ENCODE assay signal across 10 mouse cellular contexts in genomic region chr12:91786355-91786754, GRCm38 (mm10). TPM values are rescaled to one million over a fixed set of nuclear protein-coding genes. Genes with fewer than 3 reads are reported as not detected.
DNase-seq lines count a peak whose midpoint lies in the region; ATAC-seq and TF ChIP-seq lines count a peak whose summit lies in the region.
"Had no signal": no experiment of that assay in that cellular context is flagged by ENCODE, and none has a peak within 500 bp of the region (broad histone marks: within the 10 kb centered on the region; RNA-seq: fewer than 3 reads in every experiment).

No protein-coding gene starts in this region.

- no peak overlapping the region for H3K4me3 ChIP-seq in hindbrain, postnatal 0 days (ENCODE audit: low read length)
- H3K4me3 ChIP-seq in hindbrain, embryonic 13.5 days, result no peak overlapping the region
- no peak overlapping the region for H3K4me3 ChIP-seq in embryonic facial prominence, embryonic 11.5 days (ENCODE audit: low read depth, low read length)
- H3K4me3 ChIP-seq: embryonic facial prominence, embryonic 13.5 days had no signal

- WGBS in hindbrain, postnatal 0 days, result 61% methylated on average over 10 of the region's 10 CpGs
- 59% methylated on average over 10 of the region's 10 CpGs for WGBS in hindbrain, embryonic 13.5 days
- WGBS in embryonic facial prominence, embryonic 11.5 days, result 25% methylated on average over 10 of the region's 10 CpGs

- no peaks in the 10 kb centered on the region for H3K9me3 ChIP-seq in hindbrain, postnatal 0 days (ENCODE audit: low read length)
- H3K9me3 ChIP-seq in hindbrain, embryonic 13.5 days, result no peaks in the 10 kb centered on the region
- H3K9me3 ChIP-seq in embryonic facial prominence, embryonic 11.5 days (replicated peaks; ENCODE audit: control insufficient read depth, low read length), result no peaks in the 10 kb centered on the region
- H3K9me3 ChIP-seq: embryonic facial prominence, embryonic 13.5 days had no signal

- H3K9ac ChIP-seq in hindbrain, postnatal 0 days (replicated peaks; ENCODE audit: low read length), result no peak overlapping the region
- no peak overlapping the region for H3K9ac ChIP-seq in hindbrain, embryonic 13.5 days
- H3K9ac ChIP-seq in embryonic facial prominence, embryonic 11.5 days (replicated peaks; ENCODE audit: low read length), result no peak overlapping the region
- H3K9ac ChIP-seq: embryonic facial prominence, embryonic 13.5 days had no signal

- intact Hi-C loops in left cerebral cortex, postnatal 14 days (cut with DNase I), result no loop called here

- H3K36me3 ChIP-seq in hindbrain, postnatal 0 days (ENCODE audit: insufficient read depth, low read length), result no peaks in the 10 kb centered on the region
- H3K36me3 ChIP-seq in hindbrain, embryonic 13.5 days, result no peaks in the 10 kb centered on the region
- no peaks in the 10 kb centered on the region for H3K36me3 ChIP-seq in embryonic facial prominence, embryonic 11.5 days (replicated peaks; ENCODE audit: control insufficient read depth, insufficient read depth, low read depth, low read length)
- H3K36me3 ChIP-seq: embryonic facial prominence, embryonic 13.5 days had no signal

- peak; percentile 40; the same call in 1 of the 2 replicates for ATAC-seq in hindbrain, postnatal 0 days
- no peak for ATAC-seq in hindbrain, embryonic 13.5 days (ENCODE audit: low FRiP score)
- peak; percentile 29; the same call in 1 of the 2 replicates for ATAC-seq in embryonic facial prominence, embryonic 11.5 days (replicated peaks; ENCODE audit: insufficient number of reproducible peaks, low FRiP score, low TSS enrichment, low read depth)

- no peak for TF ChIP-seq CTCF in hindbrain, postnatal 0 days (IDR thresholded peaks at IDR 0.05; ENCODE audit: low read depth)

- no peak overlapping the region for H3K27ac ChIP-seq in hindbrain, postnatal 0 days
- H3K27ac ChIP-seq in hindbrain, embryonic 13.5 days, result no peak overlapping the region
- no peak overlapping the region for H3K27ac ChIP-seq in embryonic facial prominence, embryonic 11.5 days (replicated peaks; ENCODE audit: low read depth, low read length)
- H3K27ac ChIP-seq: embryonic facial prominence, embryonic 13.5 days had no signal

- DNase-seq in hindbrain, postnatal 0 days (ENCODE audit: low spot score), result no peak
- DNase-seq in embryonic facial prominence, embryonic 11.5 days (ENCODE audit: low spot score), result peak; percentile 70
- peak; percentile 84 for DNase-seq in heart, postnatal 4 days
- peak; percentile 68 for DNase-seq in ovary, postnatal 36 days (ENCODE audit: low spot score)
- no peak for DNase-seq in retina, embryonic 14.5 days (ENCODE audit: low spot score)
- no peak for DNase-seq in left cerebral cortex, adult 11 months (ENCODE audit: low spot score)
- no peak for DNase-seq in left cerebral cortex, postnatal 14 days (ENCODE audit: low spot score in 2 of 2)

- no peaks in the 10 kb centered on the region for H3K27me3 ChIP-seq in hindbrain, postnatal 0 days (ENCODE audit: insufficient read depth, low read length)
- H3K27me3 ChIP-seq in hindbrain, embryonic 13.5 days, result 0 out of 2 replicates have a peak, but pooled peaks cover 2% of the 10 kb centered on the region
- H3K27me3 ChIP-seq in embryonic facial prominence, embryonic 11.5 days (ENCODE audit: control insufficient read depth, insufficient read depth, low read length), result no peaks in the 10 kb centered on the region
- H3K27me3 ChIP-seq: embryonic facial prominence, embryonic 13.5 days had no signal

- no peak overlapping the region for H3K4me2 ChIP-seq in hindbrain, postnatal 0 days (ENCODE audit: low read depth, low read length)
- no peak overlapping the region for H3K4me2 ChIP-seq in hindbrain, embryonic 13.5 days
- no peak overlapping the region for H3K4me2 ChIP-seq in embryonic facial prominence, embryonic 11.5 days (ENCODE audit: low read depth, low read length)
- H3K4me2 ChIP-seq: embryonic facial prominence, embryonic 13.5 days had no signal

- H3K4me1 ChIP-seq in hindbrain, postnatal 0 days (ENCODE audit: insufficient read depth, low read length), result no peaks in the 10 kb centered on the region
- no peaks in the 10 kb centered on the region for H3K4me1 ChIP-seq in hindbrain, embryonic 13.5 days (replicated peaks)
- H3K4me1 ChIP-seq in embryonic facial prominence, embryonic 11.5 days (ENCODE audit: control insufficient read depth, insufficient read depth, low read length), result peaks cover 5% of the 10 kb centered on the region; the same call in 1 of the 2 replicates

RNA-seq across cellular contexts. Expression of gene Ston2, which starts 1.8 kb away (rescaled TPM):
- 21.9 and 22.0 TPM in 2 replicates for total RNA-seq in hindbrain, postnatal 0 days (2014; rRNA removed)
- polyA plus RNA-seq in hindbrain, postnatal 0 days (2015; fragmentation: Nextera tagmentation; extraction: Ambion mirVana), result 7.7 and 8.0 TPM in 2 replicates
- polyA plus RNA-seq in hindbrain, embryonic 13.5 days (2015; fragmentation: Nextera tagmentation; extraction: Ambion mirVana), result 5.3 and 6.3 TPM in 2 replicates
- 5.4 and 6.9 TPM in 2 replicates for polyA plus RNA-seq in embryonic facial prominence, embryonic 11.5 days (2014; fragmentation: Nextera tagmentation; extraction: Ambion mirVana)
- total RNA-seq in heart, postnatal 4 days (2021), result 1 to 10 TPM; 5.2 to 5.4 TPM
- total RNA-seq in left cerebral cortex, postnatal 14 days (2021), result 10 to 100 TPM; 16.7 to 17.6 TPM
- total RNA-seq: MEL had no signal

Comparison
In these comparisons a context has a peak if more than half of its experiments do, and no peak if none do; other contexts are left out.
1. DNase-seq: peak in embryonic facial prominence, embryonic 11.5 days (single experiment), heart, postnatal 4 days (single experiment) and ovary, postnatal 36 days (single experiment); none in hindbrain, postnatal 0 days (single experiment), retina, embryonic 14.5 days (single experiment), left cerebral cortex, adult 11 months (single experiment) and left cerebral cortex, postnatal 14 days (0 of 2).